Mouse (Mus musculus) CH12.LX (cell line): ENCODE results near the gene Sele.

Experiments used
- EP300 ChIP-seq: IDR thresholded peaks from 2 replicates; pipeline ENCODE4 v1.6.1; 2011; ENCODE audit warnings: low read length, improper control_type of control experiment
- MAFK ChIP-seq: IDR thresholded peaks from 2 replicates; pipeline ENCODE4 v1.6.1; 2011; ENCODE audit warnings: low read length, improper control_type of control experiment; ENCODE audit not compliant: insufficient replicate concordance
- MYC ChIP-seq: IDR thresholded peaks from 2 replicates; pipeline ENCODE4 v1.6.1; 2011; ENCODE audit warnings: low read depth, mild to moderate bottlenecking, improper control_type of control experiment, low read length

- TF ChIP-seq MYC (no peak), EP300 (no peak), MAFK (no peak)
Measured at GRCm38 (mm10) chr1:164083046-164083445, 35.0 kb downstream of the Sele start.
